ENCODE assay signal across 8 mouse cellular contexts in genomic region chr11:98829091-98829775, GRCm38 (mm10). TPM values are rescaled to one million over a fixed set of nuclear protein-coding genes. Genes with fewer than 3 reads are reported as not detected.
DNase-seq lines count a peak whose midpoint lies in the region; ATAC-seq and TF ChIP-seq lines count a peak whose summit lies in the region.
"Had no signal": no experiment of that assay in that cellular context is flagged by ENCODE, and none has a peak within 500 bp of the region (broad histone marks: within the 10 kb centered on the region; RNA-seq: fewer than 3 reads in every experiment).

No protein-coding gene starts in this region.

- no peak for ATAC-seq in kidney, postnatal 0 days (replicated peaks; ENCODE audit: low FRiP score, low read depth)
- ATAC-seq in erythroid progenitor cell, adult 5-6 weeks (replicated peaks; ENCODE audit: low FRiP score, poor library complexity, severe bottlenecking) = no peak

- no peak overlapping the region for H3K4me2 ChIP-seq in kidney, postnatal 0 days (ENCODE audit: low read length)

- peak; percentile 82 for DNase-seq in kidney, postnatal 0 days (ENCODE audit: low spot score)
- DNase-seq in kidney, adult 11 months = no peak
- peak; percentile 39 for DNase-seq in Muller cell, postnatal 12 days (ENCODE audit: inconsistent ontology term)
- DNase-seq in cerebellum, postnatal 14 days = peak; percentile 56 to 71
- DNase-seq in lung, postnatal 25 days (ENCODE audit: low spot score) = peak; percentile 55
- DNase-seq in urinary bladder, postnatal 25 days (ENCODE audit: low spot score) = no peak

- H3K4me3 ChIP-seq in kidney, postnatal 0 days (replicated peaks; ENCODE audit: low read depth, low read length) = no peak overlapping the region
- H3K4me3 ChIP-seq: megakaryocyte, embryonic 14.5 days had no signal

- no peaks in the 10 kb centered on the region for H3K27me3 ChIP-seq in kidney, postnatal 0 days (ENCODE audit: insufficient read depth, low read length)
- H3K27me3 ChIP-seq: megakaryocyte, embryonic 14.5 days had no signal

- TF ChIP-seq CTCF in kidney, postnatal 0 days (IDR thresholded peaks at IDR 0.05; ENCODE audit: low read depth) = peak; percentile 85

- H3K9me3 ChIP-seq in kidney, postnatal 0 days (replicated peaks; ENCODE audit: low read length) = no peaks in the 10 kb centered on the region
- H3K9me3 ChIP-seq: megakaryocyte, embryonic 14.5 days had no signal

- no peak overlapping the region for H3K9ac ChIP-seq in kidney, postnatal 0 days (ENCODE audit: low read depth, low read length)

- peaks cover 65% of the 10 kb centered on the region for H3K36me3 ChIP-seq in kidney, postnatal 0 days (ENCODE audit: insufficient read depth, low read length)

- H3K4me1 ChIP-seq in kidney, postnatal 0 days (replicated peaks; ENCODE audit: insufficient read depth, low read length) = no peaks in the 10 kb centered on the region

- 66% methylated on average over 12 of the region's 12 CpGs for WGBS in kidney, postnatal 0 days

- no peak overlapping the region for H3K27ac ChIP-seq in kidney, postnatal 0 days

RNA-seq across cellular contexts. Expression of gene Rapgefl1, which starts 7.4 kb away (rescaled TPM):
- polyA plus RNA-seq in kidney, postnatal 0 days (2015; fragmentation: Nextera tagmentation; extraction: Ambion mirVana) = 0.77 and 1.0 TPM in 2 replicates
- total RNA-seq in erythroid progenitor cell, adult 5-6 weeks (2015; ENCODE audit: low replicate concordance) = 6.7 TPM in 1 of 2 replicates, not detected in the other
- 1.5 TPM in 1 of 2 replicates, not detected in the other for total RNA-seq in erythroid progenitor cell, adult 5-6 weeks (2017; ENCODE audit: low replicate concordance)

RNA-seq across cellular contexts. Expression of gene Casc3, which starts 24.5 kb away (rescaled TPM):
- polyA plus RNA-seq in kidney, postnatal 0 days (2015; fragmentation: Nextera tagmentation; extraction: Ambion mirVana) = 24.6 and 25.7 TPM in 2 replicates
- 41.8 and 60.4 TPM in 2 replicates for total RNA-seq in erythroid progenitor cell, adult 5-6 weeks (2015; ENCODE audit: low replicate concordance)
- total RNA-seq in erythroid progenitor cell, adult 5-6 weeks (2017; ENCODE audit: low replicate concordance) = 59.2 and 92.7 TPM in 2 replicates

RNA-seq across cellular contexts. Expression of gene Msl1, which starts 33.9 kb away (rescaled TPM):
- 17.8 and 19.3 TPM in 2 replicates for polyA plus RNA-seq in kidney, postnatal 0 days (2015; fragmentation: Nextera tagmentation; extraction: Ambion mirVana)
- total RNA-seq in erythroid progenitor cell, adult 5-6 weeks (2015; ENCODE audit: low replicate concordance) = 43.6 and 44.7 TPM in 2 replicates
- 29.5 and 35.5 TPM in 2 replicates for total RNA-seq in erythroid progenitor cell, adult 5-6 weeks (2017; ENCODE audit: low replicate concordance)

RNA-seq across cellular contexts. Expression of gene Wipf2, which starts 34.2 kb away (rescaled TPM):
- 3.4 and 3.5 TPM in 2 replicates for polyA plus RNA-seq in kidney, postnatal 0 days (2015; fragmentation: Nextera tagmentation; extraction: Ambion mirVana)
- total RNA-seq in erythroid progenitor cell, adult 5-6 weeks (2015; ENCODE audit: low replicate concordance) = 15.1 and 36.0 TPM in 2 replicates
- 8.2 and 8.9 TPM in 2 replicates for total RNA-seq in erythroid progenitor cell, adult 5-6 weeks (2017; ENCODE audit: low replicate concordance)

RNA-seq across cellular contexts. Expression of gene Nr1d1, which starts 54.1 kb away (rescaled TPM):
- polyA plus RNA-seq in kidney, postnatal 0 days (2015; fragmentation: Nextera tagmentation; extraction: Ambion mirVana) = 3.1 and 3.5 TPM in 2 replicates
- not detected in 2 replicates for total RNA-seq in erythroid progenitor cell, adult 5-6 weeks (2015; ENCODE audit: low replicate concordance)
- total RNA-seq in erythroid progenitor cell, adult 5-6 weeks (2017; ENCODE audit: low replicate concordance) = not detected in 2 replicates

Comparison
In these comparisons a context has a peak if more than half of its experiments do, and no peak if none do; other contexts are left out.
1. DNase-seq: peak in kidney, postnatal 0 days (single experiment), Muller cell, postnatal 12 days (single experiment), cerebellum, postnatal 14 days (2 of 2) and lung, postnatal 25 days (single experiment); none in kidney, adult 11 months (single experiment) and urinary bladder, postnatal 25 days (single experiment).